Mouse (Mus musculus): Measurements from ENCODE around the gene Akt3.

GRCm38 (mm10) chr1:177019668-177020067 lies 238.3 kb downstream of the Akt3 start:
- TF ChIP-seq CTCF (conservative IDR thresholded peaks at IDR 0.05; ENCODE audit: insufficient read depth, insufficient read length, low read depth, low read length) (no peak), POLR2A (IDR thresholded peaks at IDR 0.05; ENCODE audit: low read depth, low read length) (no peak)
